Mouse (Mus musculus) hindbrain, postnatal 0 days (tissue): ENCODE measurements at regions not wholly inside any gene's neighbourhood (a gene's known extent, or its start where the extent isn't known, plus 50 kb on each side); places are given as distances from the start of the nearest gene placed in this dataset.

Experiments used
- ATAC-seq: fragments of 200-750 bp; cut with Nextera tagmentation; 2 replicates; pipeline ENCODE4 v1.8.0; 2017; ENCODE audit warnings: mild to moderate bottlenecking, moderate TSS enrichment, moderate library complexity
- DNase-seq: peaks from one replicate; pipeline ENCODE4 v3.0.0-alpha.2; 2015; ENCODE audit warnings: low spot score
- H3K27ac ChIP-seq: fragments of 300-500 bp; sonication (generic); 2 replicates; pipeline ENCODE4 v1.5.1; 2014; ENCODE audit warnings: mild to moderate bottlenecking
- H3K27me3 ChIP-seq: fragments of 300-500 bp; sonication (generic); 2 replicates; pipeline ENCODE4 v1.6.1; 2014; ENCODE audit warnings: low read length, mixed read lengths; ENCODE audit not compliant: insufficient read depth
- H3K36me3 ChIP-seq: fragments of 300-500 bp; sonication (generic); 2 replicates; pipeline ENCODE4 v1.6.1; 2014; ENCODE audit warnings: low read length, mixed read lengths; ENCODE audit not compliant: insufficient read depth
- H3K4me1 ChIP-seq: fragments of 300-500 bp; sonication (generic); 2 replicates; pipeline ENCODE4 v1.6.1; 2014; ENCODE audit warnings: antibody characterized with exemption, low read length, mixed read lengths; ENCODE audit not compliant: insufficient read depth
- H3K4me2 ChIP-seq: fragments of 300-500 bp; sonication (generic); 2 replicates; pipeline ENCODE4 v1.6.1; 2014; ENCODE audit warnings: low read depth, mild to moderate bottlenecking, low read length, moderate library complexity, mixed read lengths
- H3K4me3 ChIP-seq: fragments of 300-500 bp; sonication (generic); 2 replicates; pipeline ENCODE4 v1.5.1; 2014; ENCODE audit warnings: low read length
- H3K9ac ChIP-seq: fragments of 300-500 bp; sonication (generic); replicated peaks from 2 replicates; pipeline ENCODE4 v1.6.1; 2014; ENCODE audit warnings: mild to moderate bottlenecking, low read length, moderate library complexity, mixed read lengths
- H3K9me3 ChIP-seq: fragments of 300-500 bp; sonication (generic); 2 replicates; pipeline ENCODE4 v1.6.1; 2016; ENCODE audit warnings: low read length, mixed read lengths
- CTCF ChIP-seq: IDR thresholded peaks from 2 replicates; pipeline ENCODE4 v1.5.1; 2016; ENCODE audit warnings: antibody characterized with exemption, control low read depth, low read depth
- WGBS: fragments of 180-500 bp; shearing (Covaris S2); extraction: QIAGEN DNeasy Blood & Tissue Kit; methylation state at CpG from one replicate; pipeline ENCODE4 v1.1.7; 2014; 5-methylcytosine and 5-hydroxymethylcytosine counted together

DNA sequence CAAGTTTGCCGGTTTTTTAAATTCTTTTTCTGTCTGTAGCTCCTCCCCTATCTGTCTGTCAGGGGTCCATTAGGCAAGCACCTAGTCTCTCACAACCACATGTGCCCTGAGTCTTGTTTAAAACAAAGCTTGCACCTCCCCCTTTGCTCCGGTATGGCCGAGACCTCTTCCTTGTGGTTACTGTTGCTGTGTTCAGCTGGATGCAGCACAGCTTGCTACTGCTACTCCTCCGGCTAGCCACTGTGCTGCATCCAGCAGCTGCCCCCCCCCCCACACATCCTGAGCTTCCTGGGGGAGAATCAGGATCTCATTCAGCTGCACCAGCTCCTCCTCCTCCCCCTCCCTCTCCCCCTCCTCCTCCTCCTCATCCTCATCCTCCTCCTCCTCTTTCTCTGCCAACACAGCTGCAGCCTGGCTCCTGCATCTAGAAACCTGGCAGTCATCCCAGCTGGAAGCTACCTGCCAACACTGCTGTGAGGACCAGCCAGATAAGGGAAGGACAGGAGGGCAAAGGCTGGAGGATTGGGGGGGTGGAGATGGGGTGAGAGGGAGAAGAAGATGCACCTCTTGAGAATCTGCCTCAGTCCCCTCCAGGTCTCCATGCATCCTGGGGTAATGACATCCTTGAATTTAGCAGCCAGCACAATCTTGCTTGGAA, 114.8 kb upstream of the Tmem260 start:
- Histone ChIP-seq H3K9me3 (no peaks in the 10 kb centered on the region), H3K27me3 (no peaks in the 10 kb centered on the region), H3K9ac (no peak overlapping the region), H3K36me3 (no peaks in the 10 kb centered on the region), H3K4me3 (no peak overlapping the region), H3K27ac (no peak overlapping the region), H3K4me1 (peaks cover 7% of the 10 kb centered on the region; the same call in 1 of the 2 replicates), H3K4me2 (peak overlapping the region; percentile 40)
- 6% methylated on average over 4 of the region's 4 CpGs for WGBS
- no peak for TF ChIP-seq CTCF
- ATAC-seq: peak; percentile 67
- DNase-seq: peak; percentile 55

DNA sequence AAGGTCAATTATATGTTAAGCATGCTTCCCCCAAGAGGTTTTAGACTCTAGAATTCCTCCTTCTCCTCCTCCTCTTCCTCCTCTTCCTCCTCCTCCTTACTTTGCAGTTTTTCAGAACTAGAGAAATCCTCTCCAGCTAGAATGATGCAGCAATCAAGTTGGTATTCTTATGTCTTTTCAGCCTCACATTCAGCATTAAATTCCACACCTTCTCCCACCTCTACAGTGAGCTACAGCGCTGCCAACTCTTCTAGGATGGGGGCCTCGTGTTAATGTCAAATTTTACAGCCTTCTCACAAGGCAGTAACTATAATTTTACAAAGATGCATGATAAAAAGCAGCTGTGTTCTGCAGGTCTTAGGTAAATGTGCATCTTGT, 114.3 kb upstream of the Tmem260 start:
- TF ChIP-seq CTCF: no peak
- DNase-seq: no peak
- no peak overlapping the region for H3K4me2 ChIP-seq
- ATAC-seq: no peak
- H3K9me3 ChIP-seq: no peaks in the 10 kb centered on the region
- no peak overlapping the region for H3K4me3 ChIP-seq
- 70% methylated on average over 2 of the region's 2 CpGs for WGBS
- H3K36me3 ChIP-seq: no peaks in the 10 kb centered on the region
- peak overlapping the region; percentile 6; the same call in 1 of the 2 replicates for H3K27ac ChIP-seq
- H3K9ac ChIP-seq: no peak overlapping the region
- H3K4me1 ChIP-seq: peaks cover 7% of the 10 kb centered on the region; the same call in 1 of the 2 replicates
- H3K27me3 ChIP-seq: no peaks in the 10 kb centered on the region

GRCm38 (mm10) chr14:48332193-48332592, 113.7 kb upstream of the Tmem260 start:
- no peaks in the 10 kb centered on the region for H3K27me3 ChIP-seq

DNA sequence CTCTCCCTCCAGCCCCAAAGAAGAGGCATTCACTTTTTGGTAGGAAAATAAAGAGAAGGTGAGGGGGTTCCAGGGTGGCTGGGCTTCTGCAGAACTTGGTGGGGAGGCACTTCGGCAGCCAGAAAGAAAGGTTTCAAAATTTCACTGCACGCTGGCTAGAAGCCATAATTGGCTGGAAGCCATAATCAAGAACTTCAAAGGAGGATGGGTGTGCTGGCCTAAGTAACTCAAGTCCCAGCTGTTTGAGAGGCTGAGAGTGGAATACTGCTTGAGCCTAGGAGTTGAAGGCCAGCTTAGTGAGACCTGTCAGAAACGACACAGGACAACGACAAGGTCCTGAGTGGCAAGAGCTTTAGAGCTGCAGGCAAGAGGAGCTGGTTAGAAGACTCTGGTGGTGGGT, 113.3 kb upstream of the Tmem260 start:
- Histone ChIP-seq H3K36me3 (no peaks in the 10 kb centered on the region), H3K27ac (peak overlapping the region; percentile 6; the same call in 1 of the 2 replicates), H3K4me2 (no peak overlapping the region), H3K9ac (no peak overlapping the region), H3K4me3 (no peak overlapping the region), H3K4me1 (peaks cover 7% of the 10 kb centered on the region; the same call in 1 of the 2 replicates), H3K27me3 (no peaks in the 10 kb centered on the region), H3K9me3 (no peaks in the 10 kb centered on the region)
- TF ChIP-seq CTCF: no peak
- DNase-seq: peak; percentile 19
- 43% methylated on average over 4 of the region's 4 CpGs for WGBS
- ATAC-seq: no peak

More at GRCm38 (mm10) chr14:48332193-48332592, 113.7 kb upstream of the Tmem260 start:
- Histone ChIP-seq H3K4me3 (no peak overlapping the region), H3K4me1 (peaks cover 7% of the 10 kb centered on the region; the same call in 1 of the 2 replicates), H3K4me2 (no peak overlapping the region), H3K36me3 (no peaks in the 10 kb centered on the region), H3K9me3 (no peaks in the 10 kb centered on the region), H3K9ac (no peak overlapping the region), H3K27ac (peak overlapping the region; percentile 6; the same call in 1 of the 2 replicates)
- no peak for TF ChIP-seq CTCF
- DNase-seq (peak; percentile 30), ATAC-seq (0 out of 2 replicates have a peak, but pooled peaks have one; percentile 16)
- WGBS: 45% methylated on average over 2 of the region's 2 CpGs

GRCm38 (mm10) chr14:48334106-48334809, 111.7 kb upstream of the Tmem260 start:
- H3K9me3 ChIP-seq: no peaks in the 10 kb centered on the region
- peak; percentile 62 for DNase-seq
- no peak overlapping the region for H3K9ac ChIP-seq
- 21% methylated on average over 8 of the region's 8 CpGs for WGBS
- H3K27ac ChIP-seq: no peak overlapping the region
- H3K27me3 ChIP-seq: no peaks in the 10 kb centered on the region
- no peak overlapping the region for H3K4me2 ChIP-seq
- peaks cover 7% of the 10 kb centered on the region; the same call in 1 of the 2 replicates for H3K4me1 ChIP-seq
- ATAC-seq: peak; percentile 32; the same call in 1 of the 2 replicates
- no peak overlapping the region for H3K4me3 ChIP-seq
- H3K36me3 ChIP-seq: no peaks in the 10 kb centered on the region
- peak; percentile 25; the same call in 1 of the 2 replicates for TF ChIP-seq CTCF

GRCm38 (mm10) chr14:48339434-48339833, 106.5 kb upstream of the Tmem260 start:
- no peak overlapping the region for H3K27ac ChIP-seq
- H3K4me2 ChIP-seq: no peak overlapping the region
- TF ChIP-seq CTCF: peak; percentile 34; the same call in 1 of the 2 replicates
- no peak overlapping the region for H3K9ac ChIP-seq
- ATAC-seq (no peak), DNase-seq (no peak)
- H3K4me1 ChIP-seq: no peaks in the 10 kb centered on the region
- no peak overlapping the region for H3K4me3 ChIP-seq
- H3K9me3 ChIP-seq: no peaks in the 10 kb centered on the region
- no peaks in the 10 kb centered on the region for H3K27me3 ChIP-seq
- whole genome bisulfite sequencing: 86% methylated on average over 4 of the region's 4 CpGs
- no peaks in the 10 kb centered on the region for H3K36me3 ChIP-seq
